Comparison of ENCODE assay signal across 10 mouse cellular contexts in genomic region chr5:150595366-150596016, GRCm38 (mm10). TPM values are rescaled to one million over a fixed set of nuclear protein-coding genes. Genes with fewer than 3 reads are reported as not detected.
A peak's percentile ranks its signal among the peaks of the same experiment; 100 is the strongest.
DNase-seq lines count a peak whose midpoint lies in the region; ATAC-seq lines count a peak whose summit lies in the region.
"Had no signal": no experiment of that assay in that cellular context is flagged by ENCODE, and none has a peak within 500 bp of the region (broad histone marks: within the 10 kb centered on the region; RNA-seq: fewer than 3 reads in every experiment).

No protein-coding gene starts in this region.

- peaks cover 16% of the 10 kb centered on the region for H3K4me1 ChIP-seq in hindbrain, embryonic 15.5 days (replicated peaks)
- H3K4me1 ChIP-seq in hindbrain, embryonic 10.5 days (replicated peaks) = peaks cover 35% of the 10 kb centered on the region
- H3K4me1 ChIP-seq in embryonic facial prominence, embryonic 13.5 days = peaks cover 29% of the 10 kb centered on the region
- H3K4me1 ChIP-seq in forebrain, embryonic 12.5 days = peaks cover 19% of the 10 kb centered on the region

- ATAC-seq in hindbrain, embryonic 15.5 days (ENCODE audit: low FRiP score, low read depth) = no peak
- ATAC-seq in embryonic facial prominence, embryonic 13.5 days (ENCODE audit: insufficient number of reproducible peaks, insufficient read depth, low FRiP score, low TSS enrichment, low read depth) = no peak
- no peak for ATAC-seq in forebrain, embryonic 12.5 days (ENCODE audit: low FRiP score)

- H3K9me3 ChIP-seq in hindbrain, embryonic 15.5 days = no peaks in the 10 kb centered on the region
- H3K9me3 ChIP-seq in hindbrain, embryonic 10.5 days = no peaks in the 10 kb centered on the region
- H3K9me3 ChIP-seq in embryonic facial prominence, embryonic 13.5 days = no peaks in the 10 kb centered on the region
- no peaks in the 10 kb centered on the region for H3K9me3 ChIP-seq in forebrain, embryonic 12.5 days

- DNase-seq in hindbrain, embryonic 10.5 days (ENCODE audit: low spot score) = no peak
- peak; percentile 65 for DNase-seq in CD4-positive, CD25-positive, alpha-beta regulatory T cell, adult 2 months (ENCODE audit: low read depth, low spot score)
- DNase-seq in monocyte, adult 2 months (ENCODE audit: low read depth in 1 of 2, low spot score in 2 of 2) = peak; percentile 57 to 79
- DNase-seq in cerebellum, postnatal 36 days = no peak
- no peak for DNase-seq in frontal cortex, postnatal 10 days (ENCODE audit: low spot score in 2 of 2)
- DNase-seq: gastrocnemius, postnatal 36 days; kidney, adult 2 months had no signal

- no peak overlapping the region for H3K27ac ChIP-seq in hindbrain, embryonic 15.5 days (replicated peaks)
- H3K27ac ChIP-seq in hindbrain, embryonic 10.5 days = no peak overlapping the region
- H3K27ac ChIP-seq in embryonic facial prominence, embryonic 13.5 days = no peak overlapping the region
- no peak overlapping the region for H3K27ac ChIP-seq in forebrain, embryonic 12.5 days

- WGBS in hindbrain, embryonic 15.5 days = 55% methylated on average over 11 of the region's 11 CpGs
- 53% methylated on average over 11 of the region's 11 CpGs for WGBS in hindbrain, embryonic 10.5 days
- 44% methylated on average over 11 of the region's 11 CpGs for WGBS in embryonic facial prominence, embryonic 13.5 days
- WGBS in forebrain, embryonic 12.5 days = 50% methylated on average over 11 of the region's 11 CpGs

- no peaks in the 10 kb centered on the region; the same call in 1 of the 2 replicates for H3K36me3 ChIP-seq in hindbrain, embryonic 15.5 days
- H3K36me3 ChIP-seq in hindbrain, embryonic 10.5 days = no peaks in the 10 kb centered on the region
- no peaks in the 10 kb centered on the region for H3K36me3 ChIP-seq in embryonic facial prominence, embryonic 13.5 days
- no peaks in the 10 kb centered on the region for H3K36me3 ChIP-seq in forebrain, embryonic 12.5 days (replicated peaks)

- peak overlapping the region; percentile 92 for H3K4me2 ChIP-seq in hindbrain, embryonic 15.5 days
- H3K4me2 ChIP-seq in embryonic facial prominence, embryonic 13.5 days = 0 out of 2 replicates have a peak overlapping the region, but pooled peaks have one; percentile 99
- no peak overlapping the region for H3K4me2 ChIP-seq in forebrain, embryonic 12.5 days

- H3K27me3 ChIP-seq in hindbrain, embryonic 15.5 days = peaks cover 14% of the 10 kb centered on the region
- peaks cover 54% of the 10 kb centered on the region for H3K27me3 ChIP-seq in hindbrain, embryonic 10.5 days (ENCODE audit: insufficient read depth, poor library complexity, severe bottlenecking)
- peaks cover 57% of the 10 kb centered on the region for H3K27me3 ChIP-seq in embryonic facial prominence, embryonic 13.5 days
- H3K27me3 ChIP-seq in forebrain, embryonic 12.5 days = peaks cover 45% of the 10 kb centered on the region

- no peak overlapping the region for H3K4me3 ChIP-seq in hindbrain, embryonic 15.5 days
- no peak overlapping the region for H3K4me3 ChIP-seq in hindbrain, embryonic 10.5 days
- no peak overlapping the region for H3K4me3 ChIP-seq in embryonic facial prominence, embryonic 13.5 days
- no peak overlapping the region for H3K4me3 ChIP-seq in forebrain, embryonic 12.5 days (replicated peaks)

- no peak overlapping the region for H3K9ac ChIP-seq in hindbrain, embryonic 15.5 days
- H3K9ac ChIP-seq in embryonic facial prominence, embryonic 13.5 days = no peak overlapping the region
- no peak overlapping the region for H3K9ac ChIP-seq in forebrain, embryonic 12.5 days

RNA-seq across cellular contexts. Expression of gene N4bp2l1, which starts 1.5 kb away (rescaled TPM):
- polyA plus RNA-seq in hindbrain, embryonic 15.5 days (2015; fragmentation: Nextera tagmentation; extraction: Ambion mirVana) = 16.3 and 16.5 TPM in 2 replicates
- polyA plus RNA-seq in hindbrain, embryonic 10.5 days (2016; fragmentation: Nextera tagmentation; extraction: Ambion mirVana) = 2.6 and 3.2 TPM in 2 replicates
- polyA plus RNA-seq in embryonic facial prominence, embryonic 13.5 days (2015; fragmentation: Nextera tagmentation; extraction: Ambion mirVana) = 4.9 and 6.1 TPM in 2 replicates
- 3.3 and 3.7 TPM in 2 replicates for polyA plus RNA-seq in forebrain, embryonic 12.5 days (2016; fragmentation: Nextera tagmentation; extraction: Ambion mirVana)

Comparison
In these comparisons a context has a peak if more than half of its experiments do, and no peak if none do; other contexts are left out.
1. DNase-seq: peak in CD4-positive, CD25-positive, alpha-beta regulatory T cell, adult 2 months (single experiment) and monocyte, adult 2 months (2 of 2); none in hindbrain, embryonic 10.5 days (single experiment), cerebellum, postnatal 36 days (0 of 2) and frontal cortex, postnatal 10 days (0 of 2).